Mouse (Mus musculus): ENCODE measurements around the gene Zdhhc8.

DNA sequence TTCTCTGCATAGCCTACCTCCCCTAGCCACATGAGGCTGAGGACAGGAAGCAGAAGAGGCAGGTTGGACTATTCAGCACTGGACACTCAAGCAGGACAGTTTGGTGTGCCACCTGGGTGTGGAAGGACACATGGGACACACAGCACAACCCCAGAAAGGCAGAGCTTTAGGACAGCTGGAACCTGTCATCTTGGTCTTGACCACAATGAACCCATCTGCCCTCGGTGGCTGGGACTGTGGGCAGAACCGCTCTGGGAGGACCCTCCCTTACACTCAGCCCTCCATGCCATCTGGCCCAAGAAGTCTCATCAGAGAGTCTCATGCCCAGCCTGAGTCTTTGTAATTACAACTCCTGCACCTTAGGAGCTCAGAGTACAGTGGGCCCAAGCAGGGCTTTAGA is 34.9 kb downstream of the Zdhhc8 start:
- TF ChIP-seq CTCF (IDR thresholded peaks at IDR 0.05; ENCODE audit: control insufficient read depth, insufficient read depth, low read length) (no peak), POLR2A (IDR thresholded peaks at IDR 0.05; ENCODE audit: borderline replicate concordance, control insufficient read depth, low read depth, low read length) (no peak)
